Mouse (Mus musculus): ENCODE results near the gene Gucy1a1. TPM values are rescaled to one million over a fixed set of nuclear protein-coding genes. Genes with fewer than 3 reads are reported as not detected.

Gucy1a1 gene
- polyA plus RNA-seq, 1 experiment from 2014 or later = 1.5 TPM

DNA sequence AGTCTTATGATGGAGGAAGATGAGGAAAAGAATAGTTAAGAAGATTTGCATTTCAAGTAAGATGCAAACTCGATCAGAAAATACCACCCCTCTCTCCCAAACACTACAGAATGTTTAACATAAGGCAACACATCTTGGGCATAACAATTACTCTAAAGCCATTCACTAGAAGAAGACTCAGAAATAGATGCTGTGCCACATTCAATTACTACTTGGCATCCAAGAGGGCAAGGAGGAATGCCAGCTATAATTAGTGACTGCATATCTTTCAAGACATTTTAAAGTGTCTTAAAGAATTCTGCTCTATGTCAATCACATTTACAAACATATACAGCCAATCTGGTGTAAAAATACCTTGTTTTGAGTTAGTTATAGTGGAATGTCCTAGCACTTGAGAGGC is 10.1 kb downstream of the Gucy1a1 start:
- H3K36me3 ChIP-seq (replicated peaks) = no peaks in the 10 kb centered on the region
- peaks cover 5% of the 10 kb centered on the region; the same call in 1 of the 2 replicates for H3K4me1 ChIP-seq
- WGBS = 65% methylated on average over 1 of the region's 1 CpGs
- no peak overlapping the region for H3K4me3 ChIP-seq
- no peak overlapping the region for H3K27ac ChIP-seq
- DNase-seq (ENCODE audit: extremely low spot score, low spot score) = no peak
- H3K27me3 ChIP-seq (ENCODE audit: poor library complexity, severe bottlenecking) = no peaks in the 10 kb centered on the region
- H3K9me3 ChIP-seq = no peaks in the 10 kb centered on the region

DNA sequence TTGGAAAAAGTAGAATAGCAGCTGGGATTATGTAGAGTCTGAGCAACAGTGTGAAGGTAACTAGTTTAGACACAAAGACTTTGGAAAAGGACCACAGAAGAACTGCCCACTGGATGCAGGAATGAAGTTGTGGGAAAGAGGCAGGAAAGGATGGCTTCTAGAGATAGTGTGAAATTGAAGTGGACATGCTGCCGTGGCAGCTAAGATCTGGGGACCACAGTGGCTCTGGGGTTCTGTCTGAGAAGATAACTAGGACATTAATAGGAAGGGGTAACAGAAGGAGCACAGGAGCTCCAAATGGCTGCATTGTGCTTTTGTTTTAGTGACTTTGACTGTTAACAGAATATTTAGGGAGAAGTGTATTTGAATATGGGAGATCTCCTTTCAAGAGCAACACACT is 16.3 kb downstream of the Gucy1a1 start:
- H3K27me3 ChIP-seq (ENCODE audit: poor library complexity, severe bottlenecking) = no peaks in the 10 kb centered on the region
- no peaks in the 10 kb centered on the region for H3K9me3 ChIP-seq
- WGBS = 77% methylated on average over 1 of the region's 1 CpGs
- no peak for DNase-seq (ENCODE audit: extremely low spot score, low spot score)
- no peaks in the 10 kb centered on the region for H3K4me1 ChIP-seq
- no peak overlapping the region for H3K27ac ChIP-seq
- H3K36me3 ChIP-seq (replicated peaks) = no peaks in the 10 kb centered on the region
- H3K4me3 ChIP-seq = no peak overlapping the region

- H3K36me3 ChIP-seq (replicated peaks) = no peaks in the 10 kb centered on the region
- WGBS = 84% methylated on average over 1 of the region's 1 CpGs
Observed at GRCm38 (mm10) chr3:82124567-82124966, 21.0 kb downstream of the Gucy1a1 start.

GRCm38 (mm10) chr3:82118916-82119315 is 26.7 kb downstream of the Gucy1a1 start:
- H3K9me3 ChIP-seq = no peaks in the 10 kb centered on the region
- no peak overlapping the region for H3K27ac ChIP-seq
- no peak overlapping the region for H3K4me3 ChIP-seq
- no peak for DNase-seq (ENCODE audit: extremely low spot score, low spot score)
- H3K27me3 ChIP-seq (ENCODE audit: poor library complexity, severe bottlenecking) = no peaks in the 10 kb centered on the region
- no peaks in the 10 kb centered on the region for H3K4me1 ChIP-seq
- 90% methylated on average over 1 of the region's 1 CpGs for WGBS
- H3K36me3 ChIP-seq (replicated peaks) = no peaks in the 10 kb centered on the region

More at GRCm38 (mm10) chr3:82124567-82124966, 21.0 kb downstream of the Gucy1a1 start:
- Histone ChIP-seq H3K9me3 (no peaks in the 10 kb centered on the region), H3K4me1 (no peaks in the 10 kb centered on the region), H3K27ac (no peak overlapping the region), H3K27me3 (ENCODE audit: poor library complexity, severe bottlenecking) (no peaks in the 10 kb centered on the region), H3K4me3 (no peak overlapping the region)
- DNase-seq (ENCODE audit: extremely low spot score, low spot score) = no peak

GRCm38 (mm10) chr3:82112439-82112838 is 33.1 kb downstream of the Gucy1a1 start:
- Histone ChIP-seq H3K9me3 (no peaks in the 10 kb centered on the region), H3K27ac (no peak overlapping the region), H3K4me1 (no peaks in the 10 kb centered on the region), H3K36me3 (replicated peaks) (no peaks in the 10 kb centered on the region), H3K27me3 (ENCODE audit: poor library complexity, severe bottlenecking) (no peaks in the 10 kb centered on the region), H3K4me3 (no peak overlapping the region)
- no peak for DNase-seq (ENCODE audit: extremely low spot score, low spot score)
- 87% methylated on average over 2 of the region's 2 CpGs for WGBS

DNA sequence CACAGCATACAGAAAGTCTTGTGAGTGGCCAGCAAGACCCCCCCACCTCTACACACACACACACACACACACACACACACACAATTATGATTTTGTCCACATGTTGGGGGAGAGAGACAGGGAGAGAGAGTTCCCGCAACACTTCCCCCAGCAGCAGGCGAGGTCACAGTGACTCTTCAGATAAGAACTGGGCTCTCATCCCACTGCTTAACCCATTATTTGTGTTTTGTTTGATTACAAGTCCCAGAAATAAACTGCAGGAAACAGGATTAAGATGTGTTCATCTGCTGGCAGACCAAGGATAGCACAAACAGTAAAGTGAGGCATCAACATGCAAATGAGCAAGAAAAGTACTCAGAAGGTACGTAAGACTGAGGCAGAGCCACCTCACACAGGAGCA is 33.6 kb downstream of the Gucy1a1 start:
- DNase-seq (ENCODE audit: extremely low spot score, low spot score) = no peak
- Histone ChIP-seq H3K27ac (no peak overlapping the region), H3K27me3 (ENCODE audit: poor library complexity, severe bottlenecking) (no peaks in the 10 kb centered on the region), H3K36me3 (replicated peaks) (no peaks in the 10 kb centered on the region), H3K4me1 (no peaks in the 10 kb centered on the region), H3K4me3 (no peak overlapping the region), H3K9me3 (no peaks in the 10 kb centered on the region)
- 89% methylated on average over 3 of the region's 3 CpGs for WGBS

DNA sequence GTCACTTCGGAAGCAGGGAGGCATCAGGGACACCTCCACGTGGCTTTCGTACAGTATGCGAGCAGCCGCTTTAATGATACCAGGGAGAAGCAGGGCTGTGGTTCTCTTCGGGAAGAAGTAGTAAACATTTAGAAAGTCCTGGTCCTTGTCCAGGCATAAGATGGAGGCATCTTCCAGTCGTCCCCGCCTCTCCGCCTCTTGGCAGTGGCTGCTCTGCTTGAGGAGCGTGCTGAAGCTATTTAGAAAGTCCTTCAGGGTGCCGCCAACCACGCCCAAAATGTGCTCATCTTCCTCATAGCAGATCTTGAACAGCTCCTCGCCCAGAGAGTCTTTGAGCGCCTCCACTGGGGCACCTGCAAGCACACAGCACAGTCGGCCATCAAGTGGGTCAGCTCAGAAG is 36.6 kb downstream of the Gucy1a1 start:
- no peak for DNase-seq (ENCODE audit: extremely low spot score, low spot score)
- Histone ChIP-seq H3K36me3 (replicated peaks) (no peaks in the 10 kb centered on the region), H3K4me3 (no peak overlapping the region), H3K9me3 (no peaks in the 10 kb centered on the region), H3K4me1 (no peaks in the 10 kb centered on the region), H3K27me3 (ENCODE audit: poor library complexity, severe bottlenecking) (no peaks in the 10 kb centered on the region), H3K27ac (no peak overlapping the region)
- WGBS = 94% methylated on average over 15 of the region's 15 CpGs

- no peak for DNase-seq (ENCODE audit: extremely low spot score, low spot score)
- Histone ChIP-seq H3K27ac (no peak overlapping the region), H3K36me3 (replicated peaks) (no peaks in the 10 kb centered on the region), H3K4me1 (no peaks in the 10 kb centered on the region), H3K9me3 (no peaks in the 10 kb centered on the region), H3K4me3 (no peak overlapping the region), H3K27me3 (ENCODE audit: poor library complexity, severe bottlenecking) (no peaks in the 10 kb centered on the region)
- 82% methylated on average over 6 of the region's 6 CpGs for WGBS
Observed at GRCm38 (mm10) chr3:82104229-82104628, 41.4 kb downstream of the Gucy1a1 start.

DNA sequence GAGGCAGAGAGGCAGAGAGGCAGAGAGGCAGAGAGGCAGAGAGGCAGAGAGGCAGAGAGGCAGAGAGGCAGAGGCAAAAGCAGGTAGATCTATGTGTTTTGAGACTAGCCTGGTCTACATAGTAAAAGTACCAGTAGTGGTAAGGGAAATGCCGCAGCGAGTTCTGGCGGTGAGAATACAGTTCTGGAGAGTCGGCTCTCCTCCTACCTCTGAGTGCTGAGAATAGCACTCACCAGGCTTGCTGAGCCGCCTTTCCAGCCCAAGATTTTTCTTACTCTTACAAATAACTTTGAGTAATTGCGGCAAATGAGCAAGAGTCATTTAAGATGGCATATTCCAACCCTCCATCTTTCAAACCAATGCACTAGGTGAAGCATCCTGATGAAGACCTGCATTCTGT is 46.5 kb downstream of the Gucy1a1 start:
- Histone ChIP-seq H3K4me3 (no peak overlapping the region), H3K4me1 (no peaks in the 10 kb centered on the region), H3K36me3 (replicated peaks) (no peaks in the 10 kb centered on the region), H3K9me3 (no peaks in the 10 kb centered on the region), H3K27ac (no peak overlapping the region), H3K27me3 (ENCODE audit: poor library complexity, severe bottlenecking) (no peaks in the 10 kb centered on the region)
- WGBS = 78% methylated on average over 6 of the region's 6 CpGs
- no peak for DNase-seq (ENCODE audit: extremely low spot score, low spot score)

GRCm38 (mm10) chr3:82096801-82097200 is 48.8 kb downstream of the Gucy1a1 start:
- Histone ChIP-seq H3K4me1 (no peaks in the 10 kb centered on the region), H3K36me3 (replicated peaks) (no peaks in the 10 kb centered on the region), H3K4me3 (no peak overlapping the region), H3K9me3 (no peaks in the 10 kb centered on the region), H3K27me3 (ENCODE audit: poor library complexity, severe bottlenecking) (no peaks in the 10 kb centered on the region), H3K27ac (no peak overlapping the region)
- 75% methylated on average over 2 of the region's 2 CpGs for WGBS
- DNase-seq (ENCODE audit: extremely low spot score, low spot score) = no peak

GRCm38 (mm10) chr3:82074201-82074851 is 71.3 kb downstream of the Gucy1a1 start, which contains the start of gene Gucy1b1:
TSS of gene Gucy1b1 (minus strand) at chr3:82074689.
- Histone ChIP-seq H3K4me3 (peak within 1 kb of the TSS; percentile 62), H3K36me3 (replicated peaks) (no peaks in the 10 kb centered on the region), H3K27ac (peak within 1 kb of the TSS; percentile 68), H3K27me3 (ENCODE audit: poor library complexity, severe bottlenecking) (peaks cover 39% of the 10 kb centered on the region), H3K4me1 (peaks cover 14% of the 10 kb centered on the region), H3K9me3 (no peaks in the 10 kb centered on the region)
- 1% methylated on average over 25 of the region's 25 CpGs for WGBS
- DNase-seq (ENCODE audit: extremely low spot score, low spot score) = peak; percentile 69

DNA sequence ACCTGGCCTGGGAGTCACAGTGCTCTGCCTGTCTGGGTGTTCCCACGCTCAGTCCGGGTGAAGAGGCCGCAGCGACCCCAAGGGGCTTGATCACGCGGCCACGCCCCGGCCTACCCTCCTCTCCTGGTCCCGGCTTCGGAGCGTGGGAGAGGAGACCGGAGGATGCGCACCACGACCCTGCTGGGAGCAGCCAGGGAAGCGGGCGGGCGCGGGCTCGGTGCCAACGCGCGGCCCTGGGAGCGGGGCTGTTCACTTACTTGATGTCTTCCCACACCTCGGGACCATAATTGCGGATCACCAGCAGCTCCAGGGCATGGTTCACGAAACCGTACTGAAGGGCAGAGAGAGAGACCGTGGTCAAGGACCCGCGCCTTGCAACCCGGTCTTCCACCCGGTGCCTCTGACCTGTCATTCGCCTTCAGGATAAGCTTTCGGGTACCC is 71.8 kb downstream of the Gucy1a1 start:
- under 1% methylated on average over 34 of the region's 34 CpGs for WGBS
- H3K27ac ChIP-seq = peak overlapping the region; percentile 68; the same call in 1 of the 2 replicates

DNA sequence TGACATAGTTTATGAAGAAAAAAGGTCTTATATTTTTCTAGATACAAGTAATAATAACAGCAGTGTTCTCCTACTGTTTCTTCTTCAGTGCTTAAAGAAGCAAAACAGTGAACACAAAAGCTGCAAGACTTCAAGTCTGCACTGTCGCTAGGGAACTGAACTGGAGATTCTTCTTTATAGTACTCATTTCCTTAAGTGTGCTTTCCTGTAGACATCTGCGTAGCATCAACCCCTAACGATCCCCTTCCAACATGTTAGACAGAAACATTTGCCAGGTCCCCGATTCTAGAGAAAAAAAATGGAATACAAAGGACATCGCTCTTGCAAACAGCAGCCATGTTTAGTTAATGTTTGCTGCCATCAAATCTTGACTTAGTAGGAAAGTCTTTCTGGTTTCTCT is 77.8 kb downstream of the Gucy1a1 start:
- H3K4me3 ChIP-seq = no peak overlapping the region
- 88% methylated on average over 5 of the region's 5 CpGs for WGBS
- no peak for DNase-seq (ENCODE audit: extremely low spot score, low spot score)
- no peaks in the 10 kb centered on the region for H3K9me3 ChIP-seq
- H3K36me3 ChIP-seq (replicated peaks) = no peaks in the 10 kb centered on the region
- no peaks in the 10 kb centered on the region for H3K4me1 ChIP-seq
- H3K27me3 ChIP-seq (ENCODE audit: poor library complexity, severe bottlenecking) = peaks cover 6% of the 10 kb centered on the region
- H3K27ac ChIP-seq = no peak overlapping the region

More for the DNA sequence above, 71.8 kb downstream of the Gucy1a1 start:
- Histone ChIP-seq H3K27me3 (ENCODE audit: poor library complexity, severe bottlenecking) (peaks cover 39% of the 10 kb centered on the region), H3K36me3 (replicated peaks) (no peaks in the 10 kb centered on the region), H3K4me3 (peak overlapping the region; percentile 62), H3K9me3 (no peaks in the 10 kb centered on the region), H3K4me1 (peaks cover 14% of the 10 kb centered on the region)
- peak; percentile 39 for DNase-seq (ENCODE audit: extremely low spot score, low spot score)
